Mouse (Mus musculus) left cerebral cortex, adult 6 months (tissue): ENCODE measurements around the gene Tcf7l1. TPM values are rescaled to one million over a fixed set of nuclear protein-coding genes. Genes with fewer than 3 reads are reported as not detected.

ENCODE experiments used
- long read RNA-seq, 2 experiments: library from polyadenylated mRNA; unstranded; transcript quantifications; one replicate each; pipeline ENCODE4 v2.0.0; 2019 to 2020
- polyA plus RNA-seq: library from polyadenylated mRNA; unstranded; fragments of <200 nt; fragmentation: Nextera tagmentation; gene quantifications from 2 replicates; pipeline ENCODE4 v1.2.3, GENCODE M21; 2021

Tcf7l1 gene
- polyA plus RNA-seq: 1.1 and 1.3 TPM in 2 replicates
- long read RNA-seq, experiment 1, partial matches to known transcripts: 1 of 2 reads
- long read RNA-seq, experiment 1, other reads (novel, unspliced or antisense): 1 of 2 reads
- long read RNA-seq, experiment 2, partial matches to known transcripts: 1 of 2 reads
- long read RNA-seq, experiment 2, other reads (novel, unspliced or antisense): 1 of 2 reads

DNA sequence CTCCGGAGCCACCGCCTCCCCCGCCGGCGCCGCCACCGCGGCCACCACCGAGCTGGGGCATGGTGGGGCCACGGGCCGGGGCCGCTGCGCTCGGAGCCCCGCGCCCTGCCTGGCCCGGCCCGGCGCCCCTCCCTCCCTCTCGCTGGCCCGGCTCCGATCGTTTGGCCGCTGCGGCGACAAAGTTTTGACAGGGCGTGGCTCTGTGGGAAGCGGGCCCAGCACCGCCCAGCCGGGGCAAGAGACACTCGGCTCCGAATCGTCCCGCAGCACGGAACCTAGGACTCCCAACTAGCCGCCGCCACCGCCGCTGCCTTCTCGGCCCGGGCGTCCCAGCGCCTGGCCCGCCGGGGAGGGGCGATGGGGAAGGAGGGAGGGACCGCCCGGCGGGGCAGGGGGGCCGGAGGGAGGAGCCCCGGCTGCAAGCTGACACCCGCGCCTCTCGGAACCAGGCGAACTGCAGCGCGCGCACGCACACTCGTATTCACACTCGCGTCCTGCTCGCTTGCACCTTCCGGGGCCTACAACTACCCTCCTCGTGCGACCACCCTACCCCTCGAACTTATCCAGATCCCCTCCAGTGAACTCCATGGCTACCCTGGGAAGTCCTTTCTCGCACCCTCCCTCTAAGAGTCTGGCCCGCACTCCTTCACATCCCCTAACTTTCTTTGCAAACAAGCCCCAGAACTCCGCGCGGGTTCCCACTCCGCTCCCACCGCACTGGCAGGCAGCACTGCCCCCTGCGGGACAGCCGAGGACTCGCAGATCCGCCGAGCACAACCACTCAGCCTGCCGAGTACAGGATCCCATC lies at the start of gene Tcf7l1:
Gene Tcf7l1 (minus strand): TSS at position 363 of the 808 bp plus-strand sequence.

DNA sequence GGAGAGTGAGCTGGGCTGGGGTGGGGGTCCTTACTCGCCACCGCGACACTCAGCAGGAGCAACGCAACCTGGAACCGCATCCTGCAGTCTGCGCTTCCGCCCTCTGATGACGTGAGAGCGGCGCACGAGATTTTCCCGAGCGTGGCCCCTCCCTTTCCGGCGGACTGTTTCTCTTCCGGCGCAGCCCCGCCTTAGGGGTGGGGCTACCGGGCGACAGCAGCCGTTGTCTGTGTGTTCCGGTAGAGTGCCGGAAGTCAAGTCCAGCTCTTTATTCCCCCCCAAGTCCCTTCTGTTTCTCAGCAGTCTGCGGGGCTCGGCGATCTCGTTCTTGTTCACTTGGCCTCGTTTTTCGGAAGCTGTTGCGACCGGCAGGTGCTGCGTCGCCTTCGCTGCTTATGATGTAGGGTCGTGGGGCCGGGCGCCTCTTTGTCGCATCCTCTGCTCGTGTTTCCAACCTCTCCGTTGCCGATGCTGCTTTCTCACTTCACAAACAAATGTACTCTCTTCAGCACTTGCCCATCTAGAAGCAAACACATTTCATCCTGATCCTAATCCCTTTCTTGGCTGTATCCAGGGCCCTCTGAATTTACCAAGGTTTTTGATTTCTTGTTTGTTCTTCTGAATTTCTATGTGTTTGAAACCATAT lies 172.3 kb downstream of the Tcf7l1 start, which contains the start of gene Tgoln1:
Gene Tgoln1 (minus strand): TSS at position 358 of the 646 bp plus-strand sequence.

DNA sequence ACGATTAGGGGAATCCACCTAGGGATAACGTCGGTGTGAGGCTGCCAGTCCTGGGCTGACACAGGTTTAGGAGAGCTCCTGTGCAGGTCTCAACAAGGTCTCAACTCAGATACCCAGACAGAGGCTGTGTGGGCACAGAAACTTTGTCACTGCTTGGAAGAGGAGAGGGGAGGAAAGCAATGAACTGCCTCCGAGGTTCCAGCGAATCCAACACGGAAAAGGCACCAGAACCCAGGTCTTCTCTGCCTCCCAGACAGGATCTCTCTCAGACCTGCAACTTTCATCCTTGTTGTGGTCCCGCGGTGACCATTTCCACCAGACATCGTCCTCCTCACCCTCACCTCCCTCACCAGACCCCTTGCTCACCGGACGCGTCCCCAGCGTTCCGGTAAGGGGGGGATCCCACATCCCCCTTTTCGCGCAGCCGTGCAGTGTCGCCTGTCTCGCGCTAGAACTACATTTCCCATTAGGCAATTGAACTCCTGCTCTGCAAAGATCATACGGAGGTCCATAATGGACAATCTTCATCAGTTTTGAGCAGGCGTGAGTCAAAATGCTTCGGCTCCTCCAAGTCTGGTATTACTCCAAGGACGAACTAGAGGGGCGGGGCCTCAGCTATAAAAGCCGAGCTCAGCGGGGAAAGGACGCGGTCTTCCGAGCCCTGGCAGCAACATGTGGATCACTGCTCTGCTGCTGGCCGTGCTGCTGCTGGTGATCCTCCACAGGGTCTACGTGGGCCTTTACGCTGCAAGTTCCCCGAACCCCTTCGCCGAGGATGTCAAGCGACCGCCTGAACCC lies 190.9 kb downstream of the Tcf7l1 start, which contains the start of the genes Elmod3 and Retsat:
Gene Elmod3 (minus strand): TSS at position 458 of the 798 bp plus-strand sequence.
Gene Retsat (plus strand): TSS at position 520 of the 798 bp plus-strand sequence.

Other genes starting within 250 kb of the Tcf7l1 start
- 4.4 and 5.6 TPM in 2 replicates for gene Capg, start 244.9 kb downstream of the Tcf7l1 start, polyA plus RNA-seq
- gene Elmod3, start 190.8 kb downstream of the Tcf7l1 start, polyA plus RNA-seq: 16.2 and 17.2 TPM in 2 replicates
- 13.3 and 14.4 TPM in 2 replicates for gene Retsat, start 190.8 kb downstream of the Tcf7l1 start, polyA plus RNA-seq
- 20.6 and 31.1 TPM in 2 replicates for gene Tgoln1, start 172.3 kb downstream of the Tcf7l1 start, polyA plus RNA-seq
- gene Kcmf1, start 110.7 kb upstream of the Tcf7l1 start, polyA plus RNA-seq: 10.9 and 16.3 TPM in 2 replicates
- 1,639 and 2,359 TPM in 2 replicates for gene Tmsb10, start 169.5 kb upstream of the Tcf7l1 start, polyA plus RNA-seq